Mouse (Mus musculus) forebrain, postnatal 0 days (tissue): ENCODE measurements around the gene Rfng. TPM values are rescaled to one million over a fixed set of nuclear protein-coding genes. Genes with fewer than 3 reads are reported as not detected.
A peak's percentile ranks its signal among the peaks of the same experiment; 100 is the strongest.

Source experiments
- ATAC-seq: fragments of 200-750 bp; cut with Nextera tagmentation; 2 replicates; pipeline ENCODE4 v1.8.0; 2017; ENCODE audit warnings: mild to moderate bottlenecking, moderate library complexity
- DNase-seq: peaks from one replicate; pipeline ENCODE4 v3.0.0-alpha.2; 2015
- H3K27ac ChIP-seq: fragments of 300-500 bp; sonication (generic); 2 replicates; pipeline ENCODE4 v1.5.1; 2014; ENCODE audit warnings: low read depth, mild to moderate bottlenecking, antibody characterized with exemption, low read length, moderate library complexity, mixed read lengths
- H3K27me3 ChIP-seq: fragments of 300-500 bp; sonication (generic); 2 replicates; pipeline ENCODE4 v1.6.1; 2014; ENCODE audit warnings: mild to moderate bottlenecking, low read length, mixed read lengths; ENCODE audit not compliant: insufficient read depth
- H3K36me3 ChIP-seq: fragments of 300-500 bp; sonication (generic); 2 replicates; pipeline ENCODE4 v1.6.1; 2014; ENCODE audit warnings: mild to moderate bottlenecking, moderate library complexity; ENCODE audit not compliant: insufficient read depth
- H3K4me1 ChIP-seq: fragments of 300-500 bp; sonication (generic); 2 replicates; pipeline ENCODE4 v1.6.1; 2014; ENCODE audit warnings: antibody characterized with exemption; ENCODE audit not compliant: insufficient read depth
- H3K4me2 ChIP-seq: fragments of 300-500 bp; sonication (generic); 2 replicates; pipeline ENCODE4 v1.6.1; 2014; ENCODE audit warnings: low read depth, mild to moderate bottlenecking, moderate library complexity
- H3K4me3 ChIP-seq: fragments of 300-500 bp; sonication (generic); 2 replicates; pipeline ENCODE4 v1.5.1; 2014; ENCODE audit warnings: low read depth, low read length, mixed read lengths
- H3K9ac ChIP-seq: fragments of 300-500 bp; sonication (generic); 2 replicates; pipeline ENCODE4 v1.6.1; 2014; ENCODE audit warnings: mild to moderate bottlenecking
- H3K9me3 ChIP-seq: fragments of 300-500 bp; sonication (generic); 2 replicates; pipeline ENCODE4 v1.6.1; 2016; ENCODE audit warnings: low read length
- CTCF ChIP-seq: sonication (generic); IDR thresholded peaks from 2 replicates; pipeline ENCODE4 v1.5.1; 2016; ENCODE audit warnings: antibody characterized with exemption, control low read depth, low read depth
- WGBS: fragments of 180-500 bp; shearing (Covaris S2); extraction: QIAGEN DNeasy Blood & Tissue Kit; methylation state at CpG from one replicate; pipeline ENCODE4 v1.1.7; 2014; 5-methylcytosine and 5-hydroxymethylcytosine counted together
- polyA plus RNA-seq: library from polyadenylated mRNA; unstranded; fragments of >200 nt; fragmentation: Nextera tagmentation; extraction: Ambion mirVana; gene quantifications from 2 replicates; pipeline ENCODE4 v1.2.1, GENCODE M21; 2015
- total RNA-seq: library from RNA; depleted of rRNA; stranded (reverse); fragments of >200 nt; gene quantifications from 2 replicates; pipeline ENCODE4 v1.2.3, GENCODE M21; 2014

The Rfng gene
- total and polyA plus RNA-seq, 2 experiments from 2014 or later: 82.8 to 125 TPM

- 94% methylated on average over 12 of the region's 12 CpGs for WGBS
- Histone ChIP-seq H3K36me3 (peaks cover 78% of the 10 kb centered on the region), H3K27me3 (no peaks in the 10 kb centered on the region), H3K4me2 (no peak overlapping the region), H3K9ac (no peak overlapping the region), H3K4me3 (no peak overlapping the region), H3K9me3 (no peaks in the 10 kb centered on the region), H3K4me1 (no peaks in the 10 kb centered on the region), H3K27ac (no peak overlapping the region)
- TF ChIP-seq CTCF: no peak
- ATAC-seq (no peak), DNase-seq (no peak)
These were observed 24.0 kb upstream of the Rfng start for GRCm38 (mm10) chr11:120808010-120808409.

- Histone ChIP-seq H3K4me1 (no peaks in the 10 kb centered on the region), H3K9ac (no peak overlapping the region), H3K4me2 (no peak overlapping the region), H3K27me3 (no peaks in the 10 kb centered on the region), H3K4me3 (no peak overlapping the region), H3K27ac (no peak overlapping the region), H3K36me3 (peaks cover 54% of the 10 kb centered on the region), H3K9me3 (no peaks in the 10 kb centered on the region)
- 87% methylated on average over 7 of the region's 7 CpGs for WGBS
- no peak for TF ChIP-seq CTCF
- ATAC-seq (no peak), DNase-seq (no peak)
These were observed 21.6 kb upstream of the Rfng start for GRCm38 (mm10) chr11:120805375-120806298.

- peaks cover 45% of the 10 kb centered on the region for H3K36me3 ChIP-seq
- ATAC-seq: no peak
- no peaks in the 10 kb centered on the region for H3K27me3 ChIP-seq
- TF ChIP-seq CTCF: no peak
- 72% methylated on average over 4 of the region's 4 CpGs for WGBS
- no peak overlapping the region for H3K9ac ChIP-seq
- H3K4me1 ChIP-seq: no peaks in the 10 kb centered on the region
- H3K4me2 ChIP-seq: no peak overlapping the region
- DNase-seq: no peak
- no peak overlapping the region for H3K4me3 ChIP-seq
- H3K9me3 ChIP-seq: no peaks in the 10 kb centered on the region
- H3K27ac ChIP-seq: no peak overlapping the region
These were observed 20.8 kb upstream of the Rfng start for GRCm38 (mm10) chr11:120804769-120805168.

GRCm38 (mm10) chr11:120804274-120804673 is 20.3 kb upstream of the Rfng start:
- Histone ChIP-seq H3K27ac (no peak overlapping the region), H3K27me3 (no peaks in the 10 kb centered on the region), H3K4me1 (no peaks in the 10 kb centered on the region), H3K36me3 (peaks cover 40% of the 10 kb centered on the region), H3K9me3 (no peaks in the 10 kb centered on the region), H3K4me2 (no peak overlapping the region), H3K4me3 (no peak overlapping the region), H3K9ac (no peak overlapping the region)
- no peak for TF ChIP-seq CTCF
- 77% methylated on average over 7 of the region's 7 CpGs for WGBS
- no peak for DNase-seq
- ATAC-seq: no peak

- no peak overlapping the region for H3K9ac ChIP-seq
These were observed 16.3 kb upstream of the Rfng start for GRCm38 (mm10) chr11:120800061-120800904.

GRCm38 (mm10) chr11:120799316-120799890 is 15.4 kb upstream of the Rfng start:
- no peak overlapping the region for H3K4me3 ChIP-seq
- H3K9ac ChIP-seq: no peak overlapping the region
- no peak for DNase-seq
- no peaks in the 10 kb centered on the region for H3K27me3 ChIP-seq
- peaks cover 6% of the 10 kb centered on the region for H3K4me1 ChIP-seq
- 0 out of 2 replicates have a peak overlapping the region, but pooled peaks have one; percentile 3 for H3K4me2 ChIP-seq
- peak overlapping the region; percentile 29; the same call in 1 of the 2 replicates for H3K27ac ChIP-seq
- ATAC-seq: no peak
- no peaks in the 10 kb centered on the region for H3K9me3 ChIP-seq
- no peaks in the 10 kb centered on the region for H3K36me3 ChIP-seq
- WGBS: 63% methylated on average over 6 of the region's 6 CpGs
- no peak for TF ChIP-seq CTCF

More at GRCm38 (mm10) chr11:120800061-120800904, 16.3 kb upstream of the Rfng start:
- peak; percentile 88 for TF ChIP-seq CTCF
- Histone ChIP-seq H3K27me3 (no peaks in the 10 kb centered on the region), H3K4me2 (0 out of 2 replicates have a peak overlapping the region, but pooled peaks have one; percentile 3), H3K36me3 (peaks cover under 1% of the 10 kb centered on the region; the same call in 1 of the 2 replicates), H3K4me1 (peaks cover 3% of the 10 kb centered on the region), H3K27ac (peak overlapping the region; percentile 29; the same call in 1 of the 2 replicates), H3K4me3 (no peak overlapping the region), H3K9me3 (no peaks in the 10 kb centered on the region)
- DNase-seq (peak; percentile 88), ATAC-seq (peak; percentile 68)
- WGBS: 9% methylated on average over 10 of the region's 10 CpGs
